11 mouse cellular contexts compared by ENCODE assay signal in genomic region chr14:33058881-33059660, GRCm38 (mm10).
"Had no signal": no experiment of that assay in that cellular context is flagged by ENCODE, and none has a peak within 500 bp of the region (broad histone marks: within the 10 kb centered on the region; RNA-seq: fewer than 3 reads in every experiment).

No protein-coding gene starts in this region.

- DNase-seq: gastrocnemius, postnatal 14 days; gastrocnemius, postnatal 36 days; heart, adult 18-20 months; heart, postnatal 14 days; heart, postnatal 36 days; kidney, adult 11 months; kidney, adult 2 months; kidney, postnatal 14 days; kidney, postnatal 36 days; layer of hippocampus, adult 9-11 months; layer of hippocampus, postnatal 36 days had no signal
